Mouse (Mus musculus): ENCODE results near the gene Tmem255b. TPM values are rescaled to one million over a fixed set of nuclear protein-coding genes. Genes with fewer than 3 reads are reported as not detected.
A peak's percentile ranks its signal among the peaks of the same experiment; 100 is the strongest.

Tmem255b gene
- 0.95 and 1.4 TPM in 2 replicates for polyA plus RNA-seq (2015; fragmentation: Nextera tagmentation; extraction: Ambion mirVana)

DNA sequence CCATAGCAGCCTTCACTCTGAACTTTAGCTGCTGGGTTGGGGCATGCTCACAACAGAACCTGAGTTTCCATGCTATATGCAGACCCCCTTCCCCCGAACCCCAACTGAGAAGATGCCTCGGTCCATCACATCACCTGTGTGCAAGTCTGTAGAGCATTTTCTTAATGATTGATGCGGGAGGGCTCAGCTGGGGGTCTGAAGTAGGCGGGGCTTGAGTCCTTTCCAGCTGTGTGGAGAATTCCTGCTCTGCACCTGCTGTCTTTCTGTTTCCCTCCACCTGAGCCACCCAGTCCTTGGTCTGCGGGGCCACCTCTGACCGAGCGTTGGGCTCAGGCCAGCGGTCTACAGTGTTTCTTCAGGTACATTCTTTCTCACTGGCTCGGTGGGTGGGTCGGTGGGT, at the start of gene Tmem255b:
TSS of gene Tmem255b (plus strand) at position 301 of the 400 bp plus-strand sequence.
- Histone ChIP-seq H3K9me3 (ENCODE audit: low read length) (no peaks in the 10 kb centered on the region), H3K4me1 (ENCODE audit: insufficient read depth, low read length) (peaks cover 11% of the 10 kb centered on the region; the same call in 1 of the 2 replicates), H3K27me3 (ENCODE audit: insufficient read depth, low read length) (peaks cover 28% of the 10 kb centered on the region), H3K36me3 (ENCODE audit: insufficient read depth, low read length) (no peaks in the 10 kb centered on the region), H3K4me3 (ENCODE audit: low read length) (peak within 1 kb of the TSS; percentile 20), H3K27ac (ENCODE audit: low read length) (no peak within 1 kb of the TSS), H3K4me2 (replicated peaks; ENCODE audit: low read depth, low read length) (peak within 1 kb of the TSS; percentile 40), H3K9ac (replicated peaks; ENCODE audit: low read length) (0 out of 2 replicates have a peak within 1 kb of the TSS, but pooled peaks have one; percentile 32)
- ATAC-seq (ENCODE audit: low FRiP score, low TSS enrichment): no peak
- 19% methylated on average over 10 of the region's 10 CpGs for WGBS

DNA sequence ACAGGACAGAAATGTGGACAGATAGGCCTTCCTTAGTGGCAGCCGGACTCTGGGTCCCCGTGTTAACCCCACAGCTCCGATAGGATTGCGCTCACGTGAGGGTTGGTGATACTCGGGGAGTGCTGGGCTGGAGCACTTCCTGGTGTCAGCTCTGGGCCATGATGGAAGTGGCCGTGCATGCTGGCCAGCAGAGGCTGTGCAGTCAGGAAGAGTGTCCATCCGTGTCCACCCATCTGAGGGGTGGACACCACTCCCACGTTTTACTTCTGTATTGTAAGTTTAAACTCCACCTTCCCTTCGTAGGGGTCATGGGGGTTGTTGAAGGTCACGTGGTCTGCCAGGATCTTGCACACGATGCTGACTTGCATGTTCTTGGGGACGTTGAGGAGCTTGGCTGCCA, 48.6 kb upstream of the Tmem255b start:
- ATAC-seq (ENCODE audit: low FRiP score, low TSS enrichment): peak; percentile 70
- WGBS: 52% methylated on average over 13 of the region's 13 CpGs
- Histone ChIP-seq H3K27me3 (ENCODE audit: insufficient read depth, low read length) (no peaks in the 10 kb centered on the region), H3K9me3 (ENCODE audit: low read length) (no peaks in the 10 kb centered on the region), H3K27ac (ENCODE audit: low read length) (no peak overlapping the region), H3K36me3 (ENCODE audit: insufficient read depth, low read length) (no peaks in the 10 kb centered on the region), H3K4me2 (replicated peaks; ENCODE audit: low read depth, low read length) (no peak overlapping the region), H3K9ac (replicated peaks; ENCODE audit: low read length) (no peak overlapping the region), H3K4me3 (ENCODE audit: low read length) (no peak overlapping the region), H3K4me1 (ENCODE audit: insufficient read depth, low read length) (no peaks in the 10 kb centered on the region; the same call in 1 of the 2 replicates)

DNA sequence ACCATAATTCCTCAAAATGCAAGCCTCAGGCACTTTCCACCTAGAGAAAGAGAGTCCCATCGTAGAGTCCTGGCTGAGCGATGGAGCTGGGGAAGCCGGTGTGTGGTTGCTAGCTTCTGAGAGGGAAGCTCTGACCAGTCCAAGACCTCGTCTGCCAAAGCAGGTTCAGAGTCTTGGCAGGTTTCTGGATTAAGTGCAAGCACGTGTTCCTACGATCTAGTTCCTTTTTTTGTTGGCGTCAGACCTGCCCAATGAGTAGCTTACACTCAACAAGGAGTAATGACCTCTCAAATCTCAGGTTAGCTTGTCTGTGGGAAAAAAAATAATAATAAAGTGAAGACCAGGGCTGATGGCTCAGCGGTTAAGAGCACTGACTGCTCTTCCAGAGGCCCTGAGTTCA, 47.3 kb upstream of the Tmem255b start:
- no peak overlapping the region for H3K4me2 ChIP-seq (replicated peaks; ENCODE audit: low read depth, low read length)
- no peak for ATAC-seq (ENCODE audit: low FRiP score, low TSS enrichment)
- H3K9ac ChIP-seq (replicated peaks; ENCODE audit: low read length): no peak overlapping the region
- H3K27ac ChIP-seq (ENCODE audit: low read length): no peak overlapping the region
- 81% methylated on average over 8 of the region's 8 CpGs for WGBS
- H3K27me3 ChIP-seq (ENCODE audit: insufficient read depth, low read length): no peaks in the 10 kb centered on the region
- no peaks in the 10 kb centered on the region for H3K9me3 ChIP-seq (ENCODE audit: low read length)
- no peaks in the 10 kb centered on the region; the same call in 1 of the 2 replicates for H3K4me1 ChIP-seq (ENCODE audit: insufficient read depth, low read length)
- H3K4me3 ChIP-seq (ENCODE audit: low read length): no peak overlapping the region
- no peaks in the 10 kb centered on the region for H3K36me3 ChIP-seq (ENCODE audit: insufficient read depth, low read length)

DNA sequence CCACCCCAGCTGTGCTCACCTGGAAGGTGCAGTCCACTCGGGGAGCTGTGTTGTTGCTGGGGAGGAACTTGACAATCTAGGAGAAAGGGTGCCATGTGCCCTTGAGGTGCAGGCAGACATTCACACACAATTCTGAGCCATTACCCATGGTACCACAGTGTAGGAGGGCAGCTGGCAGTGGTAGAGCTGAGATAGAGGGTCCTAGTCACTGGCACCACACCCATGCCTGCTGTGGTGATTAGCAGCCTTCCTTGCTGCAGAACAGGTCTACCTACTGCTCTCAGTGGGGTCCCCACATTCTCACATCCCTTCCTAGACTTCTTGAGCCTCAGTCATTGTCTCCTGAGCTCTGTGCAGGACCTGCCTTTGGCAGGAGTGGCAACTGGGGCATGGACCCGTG, 46.2 kb upstream of the Tmem255b start:
- no peaks in the 10 kb centered on the region for H3K36me3 ChIP-seq (ENCODE audit: insufficient read depth, low read length)
- 66% methylated on average over 2 of the region's 2 CpGs for WGBS
- H3K27ac ChIP-seq (ENCODE audit: low read length): no peak overlapping the region
- H3K9me3 ChIP-seq (ENCODE audit: low read length): no peaks in the 10 kb centered on the region
- H3K4me3 ChIP-seq (ENCODE audit: low read length): no peak overlapping the region
- H3K4me1 ChIP-seq (ENCODE audit: insufficient read depth, low read length): no peaks in the 10 kb centered on the region; the same call in 1 of the 2 replicates
- H3K27me3 ChIP-seq (ENCODE audit: insufficient read depth, low read length): no peaks in the 10 kb centered on the region
- H3K4me2 ChIP-seq (replicated peaks; ENCODE audit: low read depth, low read length): no peak overlapping the region
- no peak overlapping the region for H3K9ac ChIP-seq (replicated peaks; ENCODE audit: low read length)
- ATAC-seq (ENCODE audit: low FRiP score, low TSS enrichment): 0 out of 2 replicates have a peak, but pooled peaks have one; percentile 39

DNA sequence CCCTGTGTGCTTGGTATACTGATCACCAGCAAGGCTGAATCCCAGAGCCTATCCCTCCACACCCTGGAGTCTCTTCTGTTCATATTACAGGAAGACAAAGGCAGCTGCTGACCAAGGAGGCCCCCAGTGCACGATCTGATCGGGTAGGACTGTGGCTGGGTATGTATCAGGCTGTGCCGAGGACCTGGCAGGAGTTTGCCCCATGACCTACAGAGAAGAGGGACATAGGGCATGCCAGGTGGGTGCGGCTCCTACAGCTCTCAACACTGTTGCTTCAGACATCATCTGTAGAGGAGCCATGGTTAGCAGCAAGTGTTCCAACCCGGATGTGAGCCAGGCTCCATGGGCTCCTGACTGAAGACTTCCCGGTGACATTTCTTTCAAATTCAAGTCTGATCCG, 41.1 kb upstream of the Tmem255b start:
- 87% methylated on average over 7 of the region's 7 CpGs for WGBS
- Histone ChIP-seq H3K27me3 (ENCODE audit: insufficient read depth, low read length) (no peaks in the 10 kb centered on the region), H3K9me3 (ENCODE audit: low read length) (no peaks in the 10 kb centered on the region), H3K36me3 (ENCODE audit: insufficient read depth, low read length) (no peaks in the 10 kb centered on the region), H3K27ac (ENCODE audit: low read length) (no peak overlapping the region), H3K9ac (replicated peaks; ENCODE audit: low read length) (no peak overlapping the region), H3K4me3 (ENCODE audit: low read length) (no peak overlapping the region), H3K4me1 (ENCODE audit: insufficient read depth, low read length) (no peaks in the 10 kb centered on the region), H3K4me2 (replicated peaks; ENCODE audit: low read depth, low read length) (no peak overlapping the region)
- no peak for ATAC-seq (ENCODE audit: low FRiP score, low TSS enrichment)

DNA sequence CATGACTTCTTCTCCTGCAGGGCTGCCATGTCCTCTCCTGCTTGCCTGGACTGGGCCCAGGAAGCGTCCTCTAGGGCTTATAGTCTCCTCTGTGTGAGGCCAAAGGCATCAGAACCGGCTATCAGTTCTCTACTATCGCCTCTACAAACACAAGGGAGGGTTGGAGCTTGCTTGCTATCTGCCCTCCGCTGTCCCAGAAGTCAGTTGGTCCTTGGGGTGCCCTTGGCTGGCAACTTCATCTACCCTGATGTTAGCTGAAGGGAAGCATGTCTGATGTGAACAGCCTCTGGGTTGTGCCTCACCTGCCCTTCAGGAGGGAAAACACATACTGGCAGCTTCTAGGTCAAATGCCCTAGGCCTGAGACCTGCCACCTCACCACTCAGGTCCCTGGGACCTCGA, 38.3 kb upstream of the Tmem255b start, which contains the start of gene Atp4b:
TSS of gene Atp4b (minus strand) at position 101 of the 400 bp plus-strand sequence.
- Histone ChIP-seq H3K4me2 (replicated peaks; ENCODE audit: low read depth, low read length) (no peak within 1 kb of the TSS), H3K36me3 (ENCODE audit: insufficient read depth, low read length) (no peaks in the 10 kb centered on the region), H3K27ac (ENCODE audit: low read length) (no peak within 1 kb of the TSS), H3K9ac (replicated peaks; ENCODE audit: low read length) (no peak within 1 kb of the TSS), H3K4me1 (ENCODE audit: insufficient read depth, low read length) (no peaks in the 10 kb centered on the region), H3K27me3 (ENCODE audit: insufficient read depth, low read length) (no peaks in the 10 kb centered on the region), H3K9me3 (ENCODE audit: low read length) (no peaks in the 10 kb centered on the region), H3K4me3 (ENCODE audit: low read length) (no peak within 1 kb of the TSS)
- 86% methylated on average over 5 of the region's 5 CpGs for WGBS
- no peak for ATAC-seq (ENCODE audit: low FRiP score, low TSS enrichment)

DNA sequence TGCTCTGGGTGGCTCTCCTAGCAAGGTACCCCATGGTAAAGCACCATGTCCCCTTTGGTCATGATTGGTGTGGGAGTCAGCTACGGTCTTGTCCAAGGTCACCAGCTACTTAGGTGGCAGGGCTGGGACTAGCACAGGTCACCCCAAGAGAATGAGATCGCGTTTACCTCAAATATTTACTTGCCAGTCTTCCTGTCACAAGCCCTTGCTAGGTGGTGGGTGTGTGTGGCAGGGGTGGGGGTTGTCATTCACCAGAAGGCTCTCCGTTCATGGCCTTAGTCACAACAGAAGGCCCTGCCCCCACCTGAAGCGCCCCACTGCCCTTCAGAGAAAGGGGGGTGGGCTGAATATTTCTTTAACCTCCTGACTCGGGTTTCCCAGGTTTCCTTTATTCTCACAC, 31.5 kb upstream of the Tmem255b start:
- Histone ChIP-seq H3K4me1 (ENCODE audit: insufficient read depth, low read length) (no peaks in the 10 kb centered on the region), H3K9ac (replicated peaks; ENCODE audit: low read length) (no peak overlapping the region), H3K4me2 (replicated peaks; ENCODE audit: low read depth, low read length) (no peak overlapping the region), H3K36me3 (ENCODE audit: insufficient read depth, low read length) (no peaks in the 10 kb centered on the region), H3K27me3 (ENCODE audit: insufficient read depth, low read length) (no peaks in the 10 kb centered on the region), H3K9me3 (ENCODE audit: low read length) (no peaks in the 10 kb centered on the region), H3K27ac (ENCODE audit: low read length) (no peak overlapping the region), H3K4me3 (ENCODE audit: low read length) (no peak overlapping the region)
- 60% methylated on average over 6 of the region's 6 CpGs for WGBS
- ATAC-seq (ENCODE audit: low FRiP score, low TSS enrichment): no peak

DNA sequence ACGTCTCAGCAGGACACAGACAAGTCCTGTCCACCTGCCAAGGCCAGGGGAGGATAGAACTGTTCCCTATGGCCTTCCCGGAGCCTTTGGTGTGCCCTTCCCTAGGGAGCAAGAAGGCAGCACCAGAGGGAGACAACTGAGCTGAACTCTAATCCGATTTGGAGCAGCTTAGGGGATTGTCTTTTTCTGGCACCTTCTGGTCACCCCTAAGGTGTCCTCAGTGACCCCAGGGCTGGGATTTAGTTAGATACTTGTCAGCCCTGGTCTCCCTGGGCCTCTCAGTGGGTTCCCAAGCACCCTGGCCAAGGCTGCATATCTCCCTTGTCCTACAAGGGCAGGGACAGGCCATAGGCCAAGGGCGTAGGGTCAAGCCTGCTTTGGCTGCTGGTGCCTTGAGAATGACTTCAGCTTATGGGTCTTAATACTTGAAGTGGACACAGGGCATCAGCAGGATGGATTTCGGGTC, 30.3 kb upstream of the Tmem255b start, which contains the start of gene Grk1:
TSS of gene Grk1 (plus strand) at position 416 of the 466 bp plus-strand sequence.
- H3K36me3 ChIP-seq (ENCODE audit: insufficient read depth, low read length): no peaks in the 10 kb centered on the region
- H3K9ac ChIP-seq (replicated peaks; ENCODE audit: low read length): no peak within 1 kb of the TSS
- no peak for ATAC-seq (ENCODE audit: low FRiP score, low TSS enrichment)
- H3K27ac ChIP-seq (ENCODE audit: low read length): no peak within 1 kb of the TSS
- H3K27me3 ChIP-seq (ENCODE audit: insufficient read depth, low read length): no peaks in the 10 kb centered on the region
- 86% methylated on average over 5 of the region's 5 CpGs for WGBS
- H3K4me1 ChIP-seq (ENCODE audit: insufficient read depth, low read length): no peaks in the 10 kb centered on the region
- no peak within 1 kb of the TSS for H3K4me2 ChIP-seq (replicated peaks; ENCODE audit: low read depth, low read length)
- no peaks in the 10 kb centered on the region for H3K9me3 ChIP-seq (ENCODE audit: low read length)
- no peak within 1 kb of the TSS for H3K4me3 ChIP-seq (ENCODE audit: low read length)

DNA sequence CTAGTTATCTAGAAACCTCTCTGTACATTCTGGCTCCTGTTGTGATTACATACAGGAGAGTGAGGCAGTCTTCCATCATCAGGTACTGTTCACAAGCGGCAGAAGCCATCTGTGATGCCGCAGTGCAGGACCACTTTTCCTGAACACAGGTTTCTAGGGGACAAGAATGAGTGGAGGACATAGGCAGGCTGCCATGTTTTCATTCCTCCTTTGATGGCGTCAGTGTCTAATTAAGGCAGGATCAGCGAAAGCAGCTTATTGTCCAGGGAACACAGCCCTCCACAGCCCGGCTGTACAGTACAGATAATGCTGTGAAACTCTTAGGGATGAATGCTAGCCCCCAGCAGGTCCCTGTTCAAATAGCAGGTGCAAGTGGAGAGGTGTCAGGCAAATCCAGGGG, 29.0 kb upstream of the Tmem255b start:
- no peaks in the 10 kb centered on the region for H3K9me3 ChIP-seq (ENCODE audit: low read length)
- no peak overlapping the region for H3K4me3 ChIP-seq (ENCODE audit: low read length)
- H3K9ac ChIP-seq (replicated peaks; ENCODE audit: low read length): no peak overlapping the region
- ATAC-seq (ENCODE audit: low FRiP score, low TSS enrichment): no peak
- no peaks in the 10 kb centered on the region for H3K36me3 ChIP-seq (ENCODE audit: insufficient read depth, low read length)
- H3K27me3 ChIP-seq (ENCODE audit: insufficient read depth, low read length): no peaks in the 10 kb centered on the region
- WGBS: 85% methylated on average over 5 of the region's 5 CpGs
- no peak overlapping the region for H3K27ac ChIP-seq (ENCODE audit: low read length)
- no peaks in the 10 kb centered on the region for H3K4me1 ChIP-seq (ENCODE audit: insufficient read depth, low read length)
- H3K4me2 ChIP-seq (replicated peaks; ENCODE audit: low read depth, low read length): no peak overlapping the region

DNA sequence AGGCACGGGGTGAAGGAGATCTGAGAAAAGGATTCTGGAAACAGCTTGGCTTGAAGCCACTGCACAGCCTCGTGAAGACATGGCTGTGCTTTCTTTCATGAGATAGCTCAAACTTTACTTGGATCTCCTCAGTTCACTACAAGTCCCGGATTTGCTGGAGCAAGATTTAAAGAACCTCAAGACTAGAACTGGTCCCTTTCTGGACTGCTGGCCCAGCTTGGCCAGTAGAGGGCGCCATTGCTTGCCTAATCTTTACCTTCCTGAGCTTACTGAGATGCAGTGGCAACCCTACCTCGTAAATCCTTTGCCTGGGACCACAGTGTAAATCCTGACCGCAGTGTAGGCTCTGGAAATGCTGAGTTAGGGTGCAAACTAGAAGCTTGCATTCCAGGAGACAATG, 23.4 kb upstream of the Tmem255b start:
- Histone ChIP-seq H3K4me1 (ENCODE audit: insufficient read depth, low read length) (no peaks in the 10 kb centered on the region), H3K9me3 (ENCODE audit: low read length) (no peaks in the 10 kb centered on the region), H3K4me3 (ENCODE audit: low read length) (no peak overlapping the region), H3K9ac (replicated peaks; ENCODE audit: low read length) (no peak overlapping the region), H3K27me3 (ENCODE audit: insufficient read depth, low read length) (no peaks in the 10 kb centered on the region), H3K27ac (ENCODE audit: low read length) (no peak overlapping the region), H3K4me2 (replicated peaks; ENCODE audit: low read depth, low read length) (no peak overlapping the region), H3K36me3 (ENCODE audit: insufficient read depth, low read length) (no peaks in the 10 kb centered on the region)
- WGBS: 22% methylated on average over 6 of the region's 6 CpGs
- no peak for ATAC-seq (ENCODE audit: low FRiP score, low TSS enrichment)
